Mouse (Mus musculus) midbrain, embryonic 14.5 days (tissue): ENCODE results near the gene 1700029F12Rik. TPM values are rescaled to one million over a fixed set of nuclear protein-coding genes. Genes with fewer than 3 reads are reported as not detected.

Experiments used
- polyA plus RNA-seq: library from polyadenylated mRNA; unstranded; fragments of >200 nt; fragmentation: Nextera tagmentation; extraction: Ambion mirVana; gene quantifications from 2 replicates; pipeline ENCODE4 v1.2.1, GENCODE M21; 2014

Gene 1700029F12Rik
- polyA plus RNA-seq, 1 experiment from 2014 or later = not detected

Other genes with a start within 250 kb of the 1700029F12Rik start
- gene Gcnt4, start 109.7 kb downstream of the 1700029F12Rik start, polyA plus RNA-seq = 0.07 and 0.14 TPM in 2 replicates
- gene Fam169a, start 32.9 kb upstream of the 1700029F12Rik start, polyA plus RNA-seq = 32.7 and 37.9 TPM in 2 replicates
- 0.61 and 1.1 TPM in 2 replicates for gene Gm6169, start 64.9 kb upstream of the 1700029F12Rik start, polyA plus RNA-seq
- gene Gfm2, start 103.6 kb upstream of the 1700029F12Rik start, polyA plus RNA-seq = 26.9 and 36.5 TPM in 2 replicates
- gene Nsa2, start 103.6 kb upstream of the 1700029F12Rik start, polyA plus RNA-seq = 46.1 and 48.1 TPM in 2 replicates
- gene Hexb, start 164.0 kb upstream of the 1700029F12Rik start, polyA plus RNA-seq = 32.4 and 38.7 TPM in 2 replicates
- 94.2 and 99.0 TPM in 2 replicates for gene Enc1, start 206.7 kb upstream of the 1700029F12Rik start, polyA plus RNA-seq